Mouse (Mus musculus): ENCODE data around the gene Sh3gl2.
A peak's percentile ranks its signal among the peaks of the same experiment; 100 is the strongest.

The Sh3gl2 gene

DNA sequence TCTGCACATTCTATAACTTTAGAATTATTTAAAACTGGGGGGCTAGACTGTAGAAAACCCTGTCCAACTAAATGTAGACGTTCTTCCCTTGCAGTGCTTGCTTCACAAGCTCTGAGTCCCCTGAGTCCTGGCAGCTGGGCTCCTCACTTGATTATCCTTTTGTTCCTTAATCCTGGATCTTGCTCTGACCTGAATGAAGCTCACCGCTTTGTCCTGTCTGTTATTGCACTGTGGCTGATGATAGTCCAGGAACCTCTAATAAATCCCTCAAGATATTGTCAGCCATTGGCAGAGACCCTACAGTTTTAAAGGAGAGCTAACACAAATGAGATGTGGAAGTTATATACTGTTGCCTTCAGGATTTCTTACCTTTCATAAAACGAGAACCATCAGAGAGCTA is 114.2 kb downstream of the Sh3gl2 start:
- DNase-seq, result no peak

DNA sequence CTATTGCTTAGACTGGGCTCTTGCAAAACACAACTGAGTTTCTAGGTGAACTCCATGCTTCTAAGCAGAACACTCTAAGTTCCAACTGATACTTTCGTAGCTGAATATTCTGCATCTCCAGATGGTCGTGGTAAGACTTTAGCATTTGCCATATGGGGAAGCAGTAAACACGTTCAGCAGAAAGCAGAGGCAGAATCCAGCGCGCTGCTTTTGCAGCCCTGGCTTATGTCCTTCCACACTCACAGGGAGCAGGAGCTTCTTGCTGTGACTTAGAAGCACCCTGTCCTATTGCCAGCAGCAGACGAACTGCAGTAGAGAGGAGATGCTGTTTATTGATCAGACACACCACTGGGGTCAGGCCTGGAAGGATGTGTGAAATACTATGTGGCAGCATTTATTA is 120.5 kb downstream of the Sh3gl2 start:
- no peak for DNase-seq

DNA sequence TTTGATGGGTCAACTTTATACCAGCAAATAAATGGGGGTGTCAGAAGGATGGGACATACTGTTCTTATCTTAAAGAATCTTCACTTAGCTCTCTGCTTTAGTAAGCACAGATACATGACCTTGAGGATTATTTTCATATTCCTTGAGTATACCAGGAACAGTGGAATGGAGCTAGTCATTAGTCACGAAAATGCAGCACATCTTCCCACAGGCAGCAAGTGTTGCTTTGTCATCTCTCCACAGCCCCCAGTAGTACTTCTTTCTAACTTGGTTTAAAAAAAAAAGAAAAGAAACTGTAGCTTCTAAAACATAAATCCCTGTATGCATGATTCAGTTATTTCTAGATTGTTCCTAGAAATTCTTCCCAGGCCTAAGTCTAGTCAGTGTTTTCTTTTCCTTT is 121.1 kb downstream of the Sh3gl2 start:
- no peak for DNase-seq

DNA sequence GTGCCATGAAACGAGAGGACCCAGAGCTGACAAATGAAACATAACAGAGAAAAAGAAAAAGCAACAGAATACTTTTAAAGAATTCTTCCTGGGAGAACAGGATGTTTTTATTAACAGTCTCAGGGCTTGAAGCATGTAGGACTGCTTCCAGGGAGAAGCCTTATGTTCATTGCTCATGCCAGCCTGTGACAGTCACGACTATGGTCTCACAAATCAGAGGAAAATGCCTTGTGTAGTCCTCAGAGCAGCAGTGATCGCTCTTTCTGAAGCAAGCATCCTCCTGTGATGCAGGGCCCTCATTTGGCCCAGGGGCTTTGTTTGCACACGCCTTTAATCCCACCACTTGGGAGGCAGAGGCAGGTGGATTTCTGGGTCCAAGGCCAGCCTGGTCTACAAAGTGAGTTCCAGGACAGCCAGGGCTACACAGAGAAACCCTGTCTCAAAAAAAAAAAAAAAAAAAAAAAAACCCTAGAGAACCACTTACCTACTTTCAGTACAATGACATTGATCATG is 129.8 kb downstream of the Sh3gl2 start:
- no peak for DNase-seq

DNA sequence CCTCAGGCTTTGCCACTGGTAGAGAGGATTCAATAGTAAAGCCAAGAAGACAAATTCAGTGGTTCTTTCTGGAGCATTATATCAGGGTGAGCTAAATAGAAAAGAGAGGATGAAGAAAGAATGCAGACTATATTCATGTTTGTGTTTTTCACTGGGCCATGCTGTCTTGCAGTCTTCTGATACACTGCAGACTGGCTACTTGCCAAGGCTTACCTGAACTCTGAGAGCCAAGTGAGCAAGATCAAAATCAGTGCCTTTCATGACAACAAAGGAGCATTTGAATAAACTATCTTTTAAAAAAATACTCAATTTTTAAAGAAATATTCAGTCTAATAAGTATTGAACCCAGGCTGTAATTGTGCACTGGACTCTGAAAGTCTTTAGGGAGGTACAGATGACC is 131.4 kb downstream of the Sh3gl2 start:
- no peak for DNase-seq

DNA sequence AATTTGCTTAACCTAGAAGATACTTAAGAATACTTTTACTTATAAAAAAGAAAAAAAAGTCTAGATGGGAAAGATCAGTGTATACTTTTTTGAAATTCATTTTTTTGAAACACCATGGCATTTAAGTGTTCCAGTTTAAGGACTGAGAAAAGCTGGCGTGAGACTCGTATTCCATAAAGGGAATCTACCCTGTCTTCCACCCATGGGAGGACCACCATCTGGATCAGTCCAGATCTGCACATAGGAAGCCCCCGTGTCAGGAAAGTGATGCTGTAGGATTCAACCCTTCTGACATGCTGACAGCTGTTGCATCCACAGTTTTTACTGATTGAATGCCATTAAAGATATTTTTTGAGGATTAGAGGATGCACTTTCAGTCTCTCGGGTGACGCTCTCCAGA is 134.2 kb downstream of the Sh3gl2 start:
- DNase-seq, result no peak

DNA sequence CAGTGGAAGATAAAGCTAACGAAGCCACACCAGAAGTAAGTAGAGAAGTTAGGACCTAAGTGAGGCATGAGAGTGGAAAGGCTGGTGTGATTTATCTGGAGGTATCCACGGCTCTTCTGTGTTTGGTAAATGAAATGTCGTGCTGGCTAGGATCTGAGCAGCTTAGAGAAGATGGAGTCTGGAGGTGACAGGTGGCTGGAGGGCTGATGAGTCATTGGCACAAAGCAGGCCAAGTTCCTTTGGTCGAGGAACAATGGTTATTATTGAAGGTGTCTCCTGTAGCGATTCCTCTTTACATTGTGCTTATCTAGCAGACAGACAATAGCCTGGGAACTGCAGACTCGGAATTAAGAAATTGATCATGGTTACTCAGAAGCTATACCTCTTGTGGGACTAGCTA is 135.8 kb downstream of the Sh3gl2 start:
- DNase-seq, result no peak

DNA sequence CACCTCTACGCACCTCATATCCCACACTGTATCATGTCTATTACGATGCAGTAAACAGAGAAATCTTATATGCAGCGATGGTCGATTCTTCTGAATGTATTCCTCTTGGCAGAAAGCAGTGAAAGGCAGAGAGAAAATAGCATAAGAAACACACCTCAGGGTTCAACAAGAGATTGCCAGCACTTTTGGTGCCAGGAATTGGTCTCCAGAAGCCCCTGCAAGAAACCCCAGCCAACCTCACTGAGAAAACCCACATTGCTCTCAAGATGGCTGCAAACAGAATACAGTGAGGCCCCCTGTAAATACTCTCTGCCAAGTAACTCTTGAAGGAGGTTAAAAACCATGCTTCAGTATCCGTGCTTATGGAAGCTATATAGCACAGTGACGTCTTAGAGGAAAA is 141.0 kb downstream of the Sh3gl2 start:
- no peak for DNase-seq

DNA sequence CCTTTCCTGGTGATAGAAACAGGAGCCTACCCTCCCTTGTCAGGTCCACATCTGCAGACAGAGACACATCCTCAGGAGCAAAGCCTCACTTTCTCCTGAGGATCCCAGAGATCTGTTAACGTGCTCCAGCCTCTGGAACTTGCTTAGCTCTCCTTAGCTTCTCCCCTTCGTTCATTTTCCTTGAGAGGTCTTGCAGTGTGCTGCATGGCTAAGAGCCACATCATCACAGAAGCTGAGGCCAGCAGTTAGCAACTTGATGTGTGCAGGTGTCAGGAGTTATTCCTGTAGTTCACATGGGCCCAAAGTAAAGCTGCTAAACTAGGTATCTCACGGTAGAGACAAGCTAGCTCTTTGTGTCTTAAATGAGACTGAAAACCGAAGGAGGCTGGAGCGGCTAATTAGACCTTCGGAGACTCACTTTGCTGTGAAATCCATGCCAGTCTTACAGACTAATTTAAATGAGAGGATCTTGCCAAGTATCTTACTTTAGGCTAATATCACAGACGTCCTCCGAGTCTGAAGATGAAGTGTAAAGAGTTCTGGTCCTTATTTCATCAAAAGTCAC is 143.2 kb downstream of the Sh3gl2 start:
- DNase-seq, result no peak

DNA sequence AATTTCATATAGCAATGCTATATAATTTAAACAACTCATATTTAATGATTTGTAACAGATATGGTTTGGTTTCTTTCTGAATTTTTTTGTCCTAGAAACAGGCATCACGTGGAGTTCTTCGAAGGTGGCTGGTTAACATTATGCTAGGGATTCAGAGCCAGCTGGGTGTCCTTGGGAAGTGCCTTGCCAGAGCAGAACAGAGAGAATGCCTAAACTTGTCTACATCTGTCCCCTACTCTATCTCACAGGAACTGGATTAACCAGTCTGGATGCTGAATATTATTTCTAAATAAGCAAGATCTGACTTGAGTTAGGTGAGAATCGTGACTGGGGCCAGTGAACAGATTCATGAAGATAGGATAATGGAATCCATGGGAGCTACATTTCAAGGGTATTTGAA is 157.7 kb downstream of the Sh3gl2 start:
- DNase-seq, result no peak

DNA sequence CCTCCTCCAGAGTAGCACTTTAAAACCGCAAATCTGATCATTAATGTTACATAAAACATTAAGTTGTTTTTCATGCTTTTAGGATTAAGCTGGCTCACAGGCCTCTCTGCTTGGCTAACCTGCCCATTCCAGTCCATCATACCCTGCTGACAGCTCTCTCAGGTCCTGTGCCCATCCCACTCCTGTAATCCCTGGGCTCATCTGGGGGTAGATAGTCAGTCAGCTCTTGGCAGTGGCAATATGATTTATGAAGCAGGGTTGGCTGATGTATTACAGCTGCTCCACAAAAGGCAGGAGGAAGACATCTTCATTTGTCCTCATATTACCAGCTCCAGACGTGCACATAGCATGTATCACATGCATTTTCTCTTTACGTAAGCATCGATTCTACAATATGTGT is 158.3 kb downstream of the Sh3gl2 start:
- DNase-seq, result no peak

DNA sequence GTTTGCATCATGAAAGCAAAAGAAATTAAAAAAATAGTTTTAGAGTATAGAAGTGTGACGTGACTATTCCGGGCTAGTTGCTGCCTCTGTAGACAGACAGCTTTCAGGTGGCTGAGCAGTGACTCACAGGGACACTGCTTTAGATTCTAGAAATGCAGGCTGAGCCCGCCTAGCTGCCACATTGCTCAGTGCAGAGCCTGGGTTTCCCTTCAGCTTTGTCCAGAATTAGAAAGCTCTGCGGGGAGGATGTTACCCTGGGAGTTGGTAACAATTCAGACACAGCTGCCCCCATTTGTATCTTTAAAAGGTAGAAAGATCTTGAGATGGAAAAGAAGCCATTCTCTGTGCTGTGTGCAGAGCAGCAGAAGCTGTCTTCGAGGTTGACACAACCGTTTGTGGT is 166.1 kb downstream of the Sh3gl2 start:
- DNase-seq, result no peak

DNA sequence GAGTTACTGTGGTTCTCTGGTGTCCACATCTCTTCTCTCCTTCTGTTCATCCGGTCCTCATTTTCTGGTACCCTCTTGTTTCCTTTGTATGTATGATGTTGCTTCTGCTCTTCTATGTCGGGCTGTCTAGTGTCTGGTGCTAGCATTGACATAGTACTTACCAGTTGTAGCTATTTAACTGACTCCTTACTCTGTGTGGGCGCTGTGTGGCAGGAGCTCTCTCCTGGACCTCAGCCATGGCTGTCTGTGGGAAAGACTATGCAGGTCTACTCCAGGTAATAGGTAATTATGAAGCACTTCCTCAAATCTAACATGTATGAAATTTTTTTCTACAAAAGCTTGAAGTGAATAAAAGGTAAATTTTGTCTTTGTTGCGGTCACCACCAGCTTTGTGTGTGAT is 169.9 kb downstream of the Sh3gl2 start:
- DNase-seq, result no peak

DNA sequence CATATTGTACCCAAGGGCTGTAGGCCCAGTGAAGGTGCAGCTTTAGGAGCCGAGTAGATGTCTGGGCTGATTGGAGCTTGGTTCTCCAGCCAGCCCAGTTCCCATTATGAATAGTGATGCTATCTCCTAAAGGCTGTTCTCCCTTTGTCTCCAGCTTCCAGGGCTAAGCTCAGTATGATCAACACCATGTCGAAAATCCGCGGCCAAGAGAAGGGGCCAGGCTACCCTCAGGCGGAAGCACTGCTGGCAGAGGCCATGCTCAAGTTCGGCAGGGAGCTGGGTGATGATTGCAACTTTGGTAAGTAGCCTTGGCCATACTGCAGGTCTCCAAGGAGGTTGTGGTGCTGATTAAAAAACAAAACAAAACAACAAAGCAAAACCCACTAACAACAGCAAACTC is 171.3 kb downstream of the Sh3gl2 start:
- no peak for DNase-seq

DNA sequence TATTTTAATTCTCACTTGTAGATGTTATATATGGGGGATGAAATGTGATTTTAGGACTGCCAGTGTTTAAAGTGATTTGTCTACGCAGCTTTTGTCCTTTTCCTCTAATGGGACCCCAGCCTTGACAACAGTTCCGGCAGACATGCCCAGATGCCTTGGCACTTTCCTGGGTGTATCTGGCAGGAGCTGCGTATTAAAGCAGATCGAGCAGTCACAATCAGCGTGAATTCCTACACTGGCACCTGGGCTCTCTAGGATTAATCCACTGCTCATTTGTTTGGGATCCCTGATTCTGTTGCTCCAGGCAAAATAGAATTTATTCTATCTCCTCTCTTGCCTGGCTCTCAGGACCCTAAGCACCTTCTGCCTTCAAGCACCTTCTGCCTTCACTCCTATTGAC is 171.7 kb downstream of the Sh3gl2 start:
- DNase-seq, result no peak

DNA sequence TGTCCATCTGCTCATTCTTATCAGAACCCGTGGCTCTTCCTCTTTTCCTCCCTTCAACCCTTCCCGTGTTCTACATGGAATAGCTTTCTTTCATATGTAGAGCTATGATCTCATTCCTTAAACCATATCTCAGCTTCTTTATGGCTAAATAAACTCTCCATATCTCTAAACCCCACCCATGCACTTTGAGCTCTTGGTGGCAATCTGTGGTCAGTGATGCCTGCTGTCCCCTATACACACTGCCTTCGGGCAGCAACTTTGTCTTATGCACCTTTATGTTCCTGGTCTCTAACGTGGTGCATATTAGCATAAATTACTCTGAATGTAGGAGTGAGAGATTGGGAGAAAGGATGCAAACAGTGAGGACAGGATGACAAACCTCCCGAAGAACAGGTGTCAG is 180.3 kb downstream of the Sh3gl2 start:
- DNase-seq, result no peak

DNA sequence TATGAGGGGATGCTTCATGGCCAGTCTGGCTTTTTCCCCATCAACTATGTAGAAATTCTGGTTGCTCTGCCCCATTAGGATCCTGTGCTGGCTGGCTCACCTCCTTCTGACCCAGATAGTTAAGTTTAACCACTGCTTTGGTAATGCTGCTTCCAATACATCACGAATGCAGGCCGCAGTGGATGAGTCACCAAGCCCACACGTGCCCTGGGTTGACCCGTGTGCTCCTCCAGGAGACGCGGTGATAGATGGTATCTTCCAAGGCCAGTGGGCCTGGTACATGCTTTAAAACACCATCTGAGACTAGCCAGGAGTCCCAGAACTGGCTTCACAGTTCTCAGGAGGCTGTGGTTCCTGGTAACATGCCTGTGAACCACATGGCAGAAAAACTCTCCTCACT is 182.8 kb downstream of the Sh3gl2 start:
- DNase-seq, result no peak

DNA sequence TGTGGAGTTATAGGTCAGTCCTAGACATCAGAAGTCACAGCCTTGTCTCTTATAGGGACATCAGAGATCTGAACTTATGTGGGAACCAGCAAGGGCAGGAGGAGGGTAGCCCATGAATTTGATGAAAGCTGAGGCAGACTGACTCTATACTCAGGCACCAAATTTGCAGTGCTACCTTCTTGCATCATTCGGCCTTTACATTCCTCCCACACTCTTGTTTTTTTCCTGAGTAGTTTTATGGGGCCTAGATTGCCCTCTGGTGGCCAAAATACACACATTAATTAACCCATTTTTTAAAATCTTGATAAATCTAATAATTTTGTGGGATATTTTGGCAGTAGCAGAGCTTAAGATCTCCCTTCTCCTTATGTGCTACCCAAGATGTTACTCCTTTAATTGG is 186.9 kb downstream of the Sh3gl2 start:
- peak; percentile 25 for DNase-seq

DNA sequence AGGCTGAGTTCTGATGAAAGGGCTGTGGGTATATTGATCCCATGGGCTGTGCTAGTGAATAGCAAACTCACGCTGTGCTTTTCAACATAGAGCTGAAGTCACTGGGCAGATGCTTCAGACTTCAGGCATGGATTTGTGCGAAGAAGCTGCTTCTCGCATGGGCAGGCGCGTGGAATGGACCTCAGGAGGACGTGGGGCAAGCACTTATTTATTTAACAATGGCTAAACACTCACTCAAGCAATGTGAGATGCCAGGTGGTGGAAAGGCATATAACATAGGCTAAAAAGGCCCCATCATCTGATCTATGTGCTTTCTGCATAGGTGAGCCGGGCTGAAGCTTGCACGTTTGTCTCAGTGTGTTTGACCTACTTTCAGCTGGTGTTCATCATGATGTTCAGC is 193.8 kb downstream of the Sh3gl2 start:
- DNase-seq, result no peak

DNA sequence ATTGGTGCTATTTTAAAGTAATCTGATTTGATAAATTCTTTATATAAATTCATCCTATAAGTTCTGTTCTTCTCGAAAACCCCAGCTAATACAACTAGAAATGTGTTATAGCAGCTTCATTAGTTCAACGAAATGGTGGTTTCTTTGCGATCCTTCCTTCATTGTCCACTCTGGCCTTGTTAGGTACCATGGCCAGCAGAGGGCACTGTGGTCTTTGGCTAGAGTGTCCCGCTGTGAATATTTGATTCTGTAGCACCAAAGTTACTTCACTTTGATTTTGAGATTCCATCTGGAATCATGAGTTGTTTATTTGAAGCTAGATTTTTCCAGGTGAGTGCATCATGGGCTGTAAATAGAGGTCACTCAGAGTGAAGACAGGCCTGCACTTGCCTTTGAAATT is 197.9 kb downstream of the Sh3gl2 start:
- peak; percentile 79 for DNase-seq

DNA sequence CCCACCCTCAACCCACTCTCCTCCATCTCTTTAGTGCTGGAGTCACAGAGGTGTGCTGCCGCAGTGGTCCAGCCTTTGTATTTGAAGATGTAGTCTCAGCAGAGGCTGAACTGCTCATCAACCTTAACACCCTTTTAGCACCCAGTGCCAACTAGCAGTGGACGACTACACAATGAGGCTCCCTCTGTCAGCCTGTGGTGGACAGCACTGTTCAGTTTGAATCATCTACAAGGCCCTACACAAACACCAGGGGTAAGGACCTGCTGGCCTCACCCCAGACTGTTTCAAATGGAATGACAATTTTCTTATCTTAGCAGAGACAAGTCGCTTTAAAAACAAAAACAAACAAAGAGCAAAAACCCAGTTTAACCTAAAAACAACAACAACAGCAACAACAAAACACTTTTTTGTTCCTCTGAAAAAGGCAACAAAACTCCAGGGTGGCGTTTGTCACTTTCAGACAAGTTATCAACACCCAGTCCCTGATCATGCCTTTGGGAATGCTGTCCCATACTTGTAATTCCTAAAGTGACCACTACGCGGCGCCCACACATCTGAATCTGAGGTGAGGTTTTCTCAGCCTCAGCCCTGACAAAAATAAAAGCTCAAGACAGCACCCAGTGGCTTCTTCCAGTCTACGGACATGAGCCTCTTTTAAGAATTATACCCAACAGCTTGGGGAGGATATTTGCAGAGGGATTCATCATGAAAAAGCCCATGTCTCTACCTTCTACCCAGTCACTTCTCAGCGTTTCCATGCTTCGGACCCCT is 199.7 kb downstream of the Sh3gl2 start:
- DNase-seq, result peak; percentile 72

DNA sequence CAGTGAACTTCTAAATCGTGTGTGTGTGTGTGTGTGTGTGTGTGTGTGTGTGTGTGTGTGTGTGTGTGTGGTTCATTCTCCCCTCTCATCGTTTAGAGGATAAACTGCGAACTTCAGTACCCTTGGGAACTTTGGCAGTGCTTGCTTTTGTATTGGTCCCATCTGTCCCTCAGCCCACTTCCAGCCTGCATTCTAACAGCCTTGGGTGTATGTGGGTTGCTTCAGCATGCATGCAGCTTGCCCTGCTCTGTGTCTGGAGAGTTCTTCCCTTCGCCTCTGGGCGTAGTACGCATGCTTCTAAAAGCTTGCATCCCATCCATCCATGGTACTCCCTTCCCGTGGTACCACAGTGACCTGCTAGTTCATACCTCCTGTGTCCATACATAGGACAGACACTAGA is 200.3 kb downstream of the Sh3gl2 start:
- no peak for DNase-seq

DNA sequence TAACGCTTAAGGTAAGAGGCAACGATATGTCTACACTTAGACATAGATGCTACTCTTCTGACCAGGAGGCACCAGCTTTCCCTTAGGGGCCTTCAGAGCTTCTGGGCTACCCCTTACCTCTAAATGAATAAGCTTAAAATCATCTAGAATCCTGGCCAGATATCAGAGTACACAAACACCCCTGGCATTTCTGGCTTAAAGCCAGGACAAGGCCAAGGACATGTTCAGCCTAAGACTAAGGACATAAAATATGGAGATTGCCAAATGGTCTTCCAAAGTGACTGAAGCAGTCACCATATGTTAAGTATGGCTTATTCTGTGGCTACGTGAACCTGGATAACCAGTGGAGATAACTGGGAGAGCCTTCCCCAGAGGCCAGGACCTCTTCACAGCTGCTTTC is 211.5 kb downstream of the Sh3gl2 start:
- no peak for DNase-seq

DNA sequence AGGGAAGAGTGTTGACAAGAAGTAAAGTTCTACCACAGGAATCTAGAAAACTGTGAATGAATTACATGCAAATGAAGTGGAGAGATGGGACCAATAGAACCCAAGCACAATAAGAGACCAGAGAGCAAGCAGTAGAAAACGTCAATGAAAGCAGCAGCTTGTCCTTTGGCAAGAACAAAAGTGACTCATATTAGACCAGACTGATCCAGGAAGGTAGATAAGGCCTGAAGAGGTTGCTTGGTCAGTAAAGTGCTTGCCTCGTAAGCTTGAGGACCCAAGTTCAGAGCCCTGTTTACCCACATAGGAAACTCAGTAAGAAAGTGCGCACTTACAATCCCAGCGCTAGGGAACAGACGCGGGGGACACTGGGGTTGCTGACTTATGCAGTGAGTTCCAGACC is 215.5 kb downstream of the Sh3gl2 start:
- no peak for DNase-seq

DNA sequence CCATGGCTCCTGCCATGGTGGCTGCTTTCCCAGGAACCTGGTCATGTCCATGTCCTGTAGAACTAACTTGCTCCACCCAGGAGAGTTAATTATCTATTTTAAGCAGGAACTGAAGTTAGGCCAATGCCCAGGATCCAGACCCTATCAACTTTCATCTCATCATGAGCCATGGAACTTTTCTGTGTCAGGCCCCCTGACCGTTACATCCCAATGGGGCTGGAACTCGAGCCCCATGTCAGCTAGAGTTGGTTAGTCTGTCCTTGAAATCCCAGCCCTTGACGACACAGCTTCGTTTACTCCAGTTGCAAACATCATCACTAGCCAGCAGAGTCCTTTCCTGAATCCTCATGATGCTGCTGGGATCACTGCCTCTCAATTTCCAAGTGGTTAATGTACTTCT is 221.3 kb downstream of the Sh3gl2 start:
- no peak for DNase-seq
